Mouse (Mus musculus) CD4-positive, CD25-positive, alpha-beta regulatory T cell, adult 9 weeks (primary cell): ENCODE data around the gene Apba1. TPM values are rescaled to one million over a fixed set of nuclear protein-coding genes. Genes with fewer than 3 reads are reported as not detected.

ENCODE experiments used
- polyA plus RNA-seq: library from polyadenylated mRNA; unstranded; fragments of 100-300 nt; shearing (Covaris generic); gene quantifications from one replicate; pipeline ENCODE4 v1.2.1, GENCODE M21; 2017

Gene Apba1
- not detected for polyA plus RNA-seq

GRCm38 (mm10) chr19:23758554-23759321 is at the start of gene Apba1:
Gene Apba1, plus strand, starts transcription at chr19:23758887.

Other genes starting within 250 kb of the Apba1 start
- not detected for gene 1700028P14Rik, start 106.1 kb upstream of the Apba1 start, polyA plus RNA-seq
- gene Ptar1, start 71.5 kb upstream of the Apba1 start, polyA plus RNA-seq: 10.6 TPM